Mouse (Mus musculus) heart, adult 2 months (tissue): ENCODE data around the gene Prdm16.

Experiments used
- CTCF ChIP-seq: fragments of 200-600 bp; IDR thresholded peaks from 2 replicates; pipeline ENCODE4 v1.8.1; 2022; ENCODE audit warnings: antibody characterized with exemption, mild to moderate bottlenecking, moderate library complexity
- POLR2A ChIP-seq: fragments of 200-500 bp; IDR thresholded peaks from 2 replicates; pipeline ENCODE4 v1.6.1; 2011; ENCODE audit warnings: mild to moderate bottlenecking, low read depth, low read length, control low read depth; ENCODE audit not compliant: insufficient read depth

DNA sequence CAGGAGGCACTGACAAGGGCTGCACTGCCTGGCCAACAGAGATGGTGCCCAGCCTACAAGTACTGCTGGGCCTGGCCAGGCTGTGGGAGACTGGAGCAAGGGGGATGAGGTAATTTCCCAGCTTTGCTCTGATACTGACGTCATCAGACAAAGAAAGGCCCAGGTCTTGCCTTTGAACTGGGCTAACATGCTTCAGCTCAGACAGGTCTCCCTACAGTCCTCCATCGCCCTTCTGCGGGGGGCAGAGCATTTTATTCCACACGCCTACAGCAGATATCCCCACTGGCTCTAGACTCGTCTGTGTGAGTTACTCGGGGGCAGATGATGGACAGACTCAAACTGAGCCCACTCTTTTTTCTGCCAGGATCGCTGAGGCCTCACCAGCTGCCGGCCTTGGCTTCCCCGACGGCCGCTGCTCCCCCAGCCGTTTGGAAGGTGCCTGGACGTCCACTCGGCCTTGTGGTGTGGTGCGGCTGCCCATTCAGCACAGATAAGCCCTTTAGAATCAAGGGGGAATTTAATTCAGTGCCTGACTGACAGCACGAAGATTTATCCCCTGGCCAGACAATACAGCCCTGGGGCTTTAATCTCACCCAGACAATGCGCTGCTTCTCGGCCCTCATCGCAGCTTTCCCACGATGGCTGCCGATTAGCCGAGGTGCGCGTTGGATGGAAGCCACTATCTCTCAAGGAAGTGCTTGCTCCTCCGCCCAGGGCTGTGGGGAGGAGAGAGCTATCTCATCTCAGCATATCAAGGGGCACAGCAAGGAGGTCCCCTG, 32.8 kb downstream of the Prdm16 start:
- TF ChIP-seq CTCF (no peak), POLR2A (no peak)
